Comparison of ENCODE assay signal across 9 mouse cellular contexts in the genomic region with DNA sequence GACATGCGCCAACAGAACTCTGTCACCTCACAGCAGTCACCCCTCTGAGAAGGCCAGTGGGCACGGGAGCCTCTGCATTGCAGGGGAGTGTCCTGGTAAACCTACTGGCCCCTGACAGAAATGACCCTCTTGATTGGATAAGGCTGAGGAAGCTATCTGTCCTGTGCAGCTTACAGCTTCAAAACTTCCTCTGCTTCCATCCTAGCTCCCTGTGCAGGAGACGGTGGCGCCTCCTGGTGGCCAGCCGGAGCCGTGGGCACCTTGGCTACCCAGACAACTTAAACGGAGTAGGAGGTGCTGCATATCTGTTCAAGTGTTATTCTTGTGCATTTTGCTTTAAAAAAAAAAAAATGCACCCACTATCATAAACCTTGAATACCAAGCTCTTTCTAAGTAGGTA. TPM values are rescaled to one million over a fixed set of nuclear protein-coding genes. Genes with fewer than 3 reads are reported as not detected.
DNase-seq lines count a peak whose midpoint lies in the region; ATAC-seq and TF ChIP-seq lines count a peak whose summit lies in the region.
"Had no signal": no experiment of that assay in that cellular context is flagged by ENCODE, and none has a peak within 500 bp of the region (broad histone marks: within the 10 kb centered on the region; RNA-seq: fewer than 3 reads in every experiment).

No protein-coding gene starts in this region.

- intact Hi-C loops in left cerebral cortex, postnatal 25 days (cut with DNase I): loop anchor here (2.0 to 5.0 kb wide), 3 partner anchors 45 to 248 kb away; no protein-coding TSS in a partner anchor

- TF ChIP-seq EP300 in heart, postnatal 0 days (IDR thresholded peaks at IDR 0.05; ENCODE audit: low read depth): no peak

- TF ChIP-seq CTCF in heart, postnatal 0 days (IDR thresholded peaks at IDR 0.05; ENCODE audit: low read depth): peak; percentile 68
- TF ChIP-seq CTCF in hindbrain, postnatal 0 days (IDR thresholded peaks at IDR 0.05; ENCODE audit: low read depth): peak; percentile 79

- H3K4me2 ChIP-seq in heart, postnatal 0 days (ENCODE audit: low read depth, low read length): no peak overlapping the region
- H3K4me2 ChIP-seq in hindbrain, postnatal 0 days (ENCODE audit: low read depth, low read length): no peak overlapping the region
- no peak overlapping the region for H3K4me2 ChIP-seq in neural tube, embryonic 14.5 days (ENCODE audit: low read depth, low read length)

- WGBS in heart, postnatal 0 days: 16% methylated on average over 7 of the region's 7 CpGs
- whole genome bisulfite sequencing in hindbrain, postnatal 0 days: 20% methylated on average over 7 of the region's 7 CpGs
- WGBS in neural tube, embryonic 14.5 days: 19% methylated on average over 7 of the region's 7 CpGs

- no peaks in the 10 kb centered on the region for H3K36me3 ChIP-seq in heart, postnatal 0 days (replicated peaks; ENCODE audit: control insufficient read depth, insufficient read depth, low read length)
- H3K36me3 ChIP-seq in hindbrain, postnatal 0 days (ENCODE audit: insufficient read depth, low read length): no peaks in the 10 kb centered on the region
- H3K36me3 ChIP-seq in neural tube, embryonic 14.5 days (ENCODE audit: control insufficient read depth, insufficient read depth, low read length): no peaks in the 10 kb centered on the region

- ATAC-seq in heart, postnatal 0 days (ENCODE audit: insufficient read depth, low read depth): 0 out of 2 replicates have a peak, but pooled peaks have one; percentile 41
- ATAC-seq in hindbrain, postnatal 0 days: no peak
- 0 out of 2 replicates have a peak, but pooled peaks have one; percentile 28 for ATAC-seq in neural tube, embryonic 14.5 days (ENCODE audit: low read depth)

- H3K4me1 ChIP-seq in heart, postnatal 0 days (ENCODE audit: control insufficient read depth, insufficient read depth): no peaks in the 10 kb centered on the region
- H3K4me1 ChIP-seq in hindbrain, postnatal 0 days (ENCODE audit: insufficient read depth, low read length): no peaks in the 10 kb centered on the region
- H3K4me1 ChIP-seq in neural tube, embryonic 14.5 days (ENCODE audit: control insufficient read depth, insufficient read depth, low read length): no peaks in the 10 kb centered on the region
- H3K4me1 ChIP-seq: megakaryocyte, embryonic 14.5 days had no signal

- no peak overlapping the region for H3K4me3 ChIP-seq in heart, postnatal 0 days (ENCODE audit: low read depth, low read length)
- no peak overlapping the region for H3K4me3 ChIP-seq in hindbrain, postnatal 0 days (ENCODE audit: low read length)
- no peak overlapping the region for H3K4me3 ChIP-seq in neural tube, embryonic 14.5 days (ENCODE audit: low read depth, low read length)
- H3K4me3 ChIP-seq: megakaryocyte, embryonic 14.5 days had no signal

- H3K27ac ChIP-seq in heart, postnatal 0 days (ENCODE audit: low read depth): no peak overlapping the region
- H3K27ac ChIP-seq in hindbrain, postnatal 0 days: no peak overlapping the region
- no peak overlapping the region for H3K27ac ChIP-seq in neural tube, embryonic 14.5 days (ENCODE audit: low read depth, low read length)

- H3K9me3 ChIP-seq in heart, postnatal 0 days (replicated peaks; ENCODE audit: control insufficient read depth, low read length): no peaks in the 10 kb centered on the region
- no peaks in the 10 kb centered on the region for H3K9me3 ChIP-seq in hindbrain, postnatal 0 days (ENCODE audit: low read length)
- H3K9me3 ChIP-seq in neural tube, embryonic 14.5 days (ENCODE audit: control insufficient read depth, low read length): no peaks in the 10 kb centered on the region
- H3K9me3 ChIP-seq: megakaryocyte, embryonic 14.5 days had no signal

- 0 out of 2 replicates have a peak, but pooled peaks cover 7% of the 10 kb centered on the region for H3K27me3 ChIP-seq in heart, postnatal 0 days (ENCODE audit: control insufficient read depth, insufficient read depth, low read length)
- H3K27me3 ChIP-seq in hindbrain, postnatal 0 days (ENCODE audit: insufficient read depth, low read length): no peaks in the 10 kb centered on the region
- no peaks in the 10 kb centered on the region for H3K27me3 ChIP-seq in neural tube, embryonic 14.5 days (ENCODE audit: control insufficient read depth, insufficient read depth, low read length)

- peak; percentile 8 for DNase-seq in heart, postnatal 0 days (ENCODE audit: low spot score)
- no peak for DNase-seq in heart, adult 8-10 months (ENCODE audit: low spot score)
- peak; percentile 62 for DNase-seq in Muller cell, postnatal 12 days (ENCODE audit: inconsistent ontology term)
- peak; percentile 24 for DNase-seq in embryo, embryonic 11.5 days (ENCODE audit: low read depth, low spot score)
- peak; percentile 59 for DNase-seq in hindbrain, postnatal 0 days (ENCODE audit: low spot score)
- peak; percentile 53 to 61 for DNase-seq in left cerebral cortex, postnatal 25 days (ENCODE audit: low spot score in 2 of 2)
- DNase-seq in thymus, postnatal 36 days: peak; percentile 41 to 42

- H3K9ac ChIP-seq in heart, postnatal 0 days (replicated peaks; ENCODE audit: low read depth, low read length): no peak overlapping the region
- no peak overlapping the region for H3K9ac ChIP-seq in hindbrain, postnatal 0 days (replicated peaks; ENCODE audit: low read length)
- no peak overlapping the region for H3K9ac ChIP-seq in neural tube, embryonic 14.5 days (replicated peaks; ENCODE audit: low read depth, low read length)

RNA-seq across cellular contexts. Expression of a gene that starts 33.5 kb away (rescaled TPM):
- not detected in 2 replicates for total RNA-seq in heart, postnatal 0 days (2014; rRNA removed; ENCODE audit: low replicate concordance)
- polyA plus RNA-seq in heart, postnatal 0 days (2015; fragmentation: Nextera tagmentation; extraction: Ambion mirVana): not detected in 2 replicates
- not detected for total RNA-seq in heart, adult 8-10 months (2022)
- 0.05 TPM in 1 of 2 replicates, not detected in the other for total RNA-seq in hindbrain, postnatal 0 days (2014; rRNA removed)
- not detected in 2 replicates for polyA plus RNA-seq in hindbrain, postnatal 0 days (2015; fragmentation: Nextera tagmentation; extraction: Ambion mirVana)
- not detected for total RNA-seq in left cerebral cortex, postnatal 25 days (2021)
- polyA plus RNA-seq in neural tube, embryonic 14.5 days (2014; fragmentation: Nextera tagmentation; extraction: Ambion mirVana): not detected in 2 replicates

RNA-seq across cellular contexts. Expression of a gene that starts 40.5 kb away (rescaled TPM):
- not detected in 2 replicates for total RNA-seq in heart, postnatal 0 days (2014; rRNA removed; ENCODE audit: low replicate concordance)
- not detected in 2 replicates for polyA plus RNA-seq in heart, postnatal 0 days (2015; fragmentation: Nextera tagmentation; extraction: Ambion mirVana)
- total RNA-seq in heart, adult 8-10 months (2022): not detected
- not detected in 2 replicates for total RNA-seq in hindbrain, postnatal 0 days (2014; rRNA removed)
- polyA plus RNA-seq in hindbrain, postnatal 0 days (2015; fragmentation: Nextera tagmentation; extraction: Ambion mirVana): not detected in 2 replicates
- total RNA-seq in left cerebral cortex, postnatal 25 days (2021): under 1 TPM in 1 of 2 experiments, not detected in 1; 0.02 TPM
- polyA plus RNA-seq in neural tube, embryonic 14.5 days (2014; fragmentation: Nextera tagmentation; extraction: Ambion mirVana): not detected in 2 replicates
